Comparison of ENCODE assay signal across 14 mouse cellular contexts in the genomic region with DNA sequence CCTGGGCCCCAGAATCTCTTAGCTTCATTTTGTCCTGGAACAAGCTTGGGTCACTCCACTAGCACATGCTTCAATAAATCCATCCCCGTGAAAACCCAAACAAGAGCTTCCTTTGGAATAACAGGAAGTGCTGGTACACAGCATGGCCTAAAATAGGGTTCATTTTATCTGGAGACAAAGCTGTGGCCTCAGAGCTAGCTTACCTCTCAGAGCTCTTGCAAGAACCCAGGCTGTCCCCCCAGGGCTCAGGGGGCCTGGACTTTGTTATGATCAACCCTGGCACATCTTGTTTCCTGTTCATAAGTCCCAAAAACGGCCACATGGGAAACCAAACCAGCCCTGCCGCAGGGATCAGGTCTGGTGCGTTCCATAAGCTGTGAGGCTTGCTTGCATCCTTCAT.
DNase-seq lines count a peak whose midpoint lies in the region; ATAC-seq and TF ChIP-seq lines count a peak whose summit lies in the region.
"Had no signal": no experiment of that assay in that cellular context is flagged by ENCODE, and none has a peak within 500 bp of the region (broad histone marks: within the 10 kb centered on the region; RNA-seq: fewer than 3 reads in every experiment).

No protein-coding gene starts in this region.

- no peak for TF ChIP-seq POLR2A in limb, embryonic 14.5 days (IDR thresholded peaks at IDR 0.05; ENCODE audit: borderline replicate concordance, extremely low read depth, insufficient read depth, insufficient read length)

- intact Hi-C loops in left cerebral cortex, postnatal 10 days (cut with DNase I), result loop anchor here (10.0 kb wide), 1 partner anchor 197 kb away; no protein-coding TSS in a partner anchor

- H3K27ac ChIP-seq in heart, embryonic 11.5 days (ENCODE audit: low read depth, low read length), result peak overlapping the region; percentile 47
- H3K27ac ChIP-seq in embryonic facial prominence, embryonic 10.5 days (replicated peaks), result peak overlapping the region; percentile 79
- peak overlapping the region; percentile 80 for H3K27ac ChIP-seq in heart, embryonic 13.5 days (replicated peaks)
- H3K27ac ChIP-seq in limb, embryonic 14.5 days (replicated peaks; ENCODE audit: low read depth, low read length), result no peak overlapping the region
- H3K27ac ChIP-seq: forebrain, embryonic 15.5 days; layer of hippocampus, adult 2 months; liver, embryonic 15.5 days had no signal

- no peaks in the 10 kb centered on the region for H3K9me3 ChIP-seq in heart, embryonic 11.5 days (replicated peaks; ENCODE audit: control insufficient read depth, low read length)
- H3K9me3 ChIP-seq in embryonic facial prominence, embryonic 10.5 days, result no peaks in the 10 kb centered on the region
- H3K9me3 ChIP-seq in heart, embryonic 13.5 days, result no peaks in the 10 kb centered on the region
- H3K9me3 ChIP-seq in limb, embryonic 14.5 days (ENCODE audit: control insufficient read depth, low read length), result no peaks in the 10 kb centered on the region
- H3K9me3 ChIP-seq: forebrain, embryonic 15.5 days; liver, embryonic 15.5 days had no signal

- peak overlapping the region; percentile 16; the same call in 1 of the 2 replicates for H3K4me2 ChIP-seq in heart, embryonic 11.5 days
- 0 out of 2 replicates have a peak overlapping the region, but pooled peaks have one; percentile 18 for H3K4me2 ChIP-seq in heart, embryonic 13.5 days
- no peak overlapping the region for H3K4me2 ChIP-seq in limb, embryonic 14.5 days (replicated peaks; ENCODE audit: low read depth, low read length, severe bottlenecking)
- H3K4me2 ChIP-seq: forebrain, embryonic 15.5 days; liver, embryonic 15.5 days had no signal

- no peak overlapping the region for H3K4me3 ChIP-seq in heart, embryonic 11.5 days (ENCODE audit: low read depth, low read length)
- H3K4me3 ChIP-seq in embryonic facial prominence, embryonic 10.5 days, result peak overlapping the region; percentile 30
- no peak overlapping the region for H3K4me3 ChIP-seq in heart, embryonic 13.5 days
- H3K4me3 ChIP-seq in limb, embryonic 14.5 days (replicated peaks; ENCODE audit: low read length), result no peak overlapping the region
- H3K4me3 ChIP-seq: forebrain, embryonic 15.5 days; layer of hippocampus, adult 2 months; liver, embryonic 15.5 days had no signal

- H3K4me1 ChIP-seq in heart, embryonic 11.5 days (ENCODE audit: control insufficient read depth, insufficient read depth, low read length), result peaks cover 91% of the 10 kb centered on the region
- H3K4me1 ChIP-seq in embryonic facial prominence, embryonic 10.5 days, result peaks cover 100% of the 10 kb centered on the region
- peaks cover 100% of the 10 kb centered on the region for H3K4me1 ChIP-seq in heart, embryonic 13.5 days
- peaks cover 34% of the 10 kb centered on the region for H3K4me1 ChIP-seq in limb, embryonic 14.5 days (ENCODE audit: control insufficient read depth, insufficient read depth, low read length)

- no peaks in the 10 kb centered on the region for H3K27me3 ChIP-seq in heart, embryonic 11.5 days (ENCODE audit: control insufficient read depth, insufficient read depth, low read length)
- no peaks in the 10 kb centered on the region for H3K27me3 ChIP-seq in embryonic facial prominence, embryonic 10.5 days (replicated peaks; ENCODE audit: low read depth, poor library complexity, severe bottlenecking)
- no peaks in the 10 kb centered on the region for H3K27me3 ChIP-seq in heart, embryonic 13.5 days (replicated peaks)
- H3K27me3 ChIP-seq in limb, embryonic 14.5 days (ENCODE audit: control insufficient read depth, insufficient read depth, low read length), result no peaks in the 10 kb centered on the region
- H3K27me3 ChIP-seq: forebrain, embryonic 15.5 days; liver, embryonic 15.5 days had no signal

- H3K36me3 ChIP-seq in heart, embryonic 11.5 days (ENCODE audit: control insufficient read depth, insufficient read depth, low read length), result no peaks in the 10 kb centered on the region
- peaks cover 8% of the 10 kb centered on the region for H3K36me3 ChIP-seq in embryonic facial prominence, embryonic 10.5 days (replicated peaks)
- no peaks in the 10 kb centered on the region for H3K36me3 ChIP-seq in heart, embryonic 13.5 days
- H3K36me3 ChIP-seq in limb, embryonic 14.5 days (ENCODE audit: control insufficient read depth, insufficient read depth, low read length), result no peaks in the 10 kb centered on the region
- H3K36me3 ChIP-seq: forebrain, embryonic 15.5 days; liver, embryonic 15.5 days had no signal

- no peak for DNase-seq in heart, postnatal 4 days
- peak; percentile 78 for DNase-seq in embryonic facial prominence, embryonic 10.5 days (ENCODE audit: low spot score)
- no peak for DNase-seq in limb, embryonic 14.5 days (ENCODE audit: low spot score)
- DNase-seq in left cerebral cortex, postnatal 10 days (ENCODE audit: extremely low spot score in 1 of 2, low spot score in 2 of 2), result no peak
- DNase-seq in thymus, postnatal 25 days, result no peak
- DNase-seq in gastrocnemius, adult 8-10 months (ENCODE audit: low spot score in 2 of 2), result no peak
- DNase-seq: cerebellum, adult 9-10 months; right cerebral cortex, postnatal 4 days; thymus, postnatal 4 days had no signal

- 39% methylated on average over 4 of the region's 4 CpGs for WGBS in heart, embryonic 11.5 days (ENCODE audit: insufficient replicate concordance)
- WGBS in embryonic facial prominence, embryonic 10.5 days, result 34% methylated on average over 4 of the region's 4 CpGs
- 28% methylated on average over 4 of the region's 4 CpGs for WGBS in heart, embryonic 13.5 days
- WGBS in limb, embryonic 14.5 days, result 10% methylated on average over 4 of the region's 4 CpGs

- H3K9ac ChIP-seq in heart, embryonic 11.5 days (ENCODE audit: low read depth, low read length), result peak overlapping the region; percentile 22; the same call in 1 of the 2 replicates
- peak overlapping the region; percentile 29; the same call in 1 of the 2 replicates for H3K9ac ChIP-seq in heart, embryonic 13.5 days
- 0 out of 2 replicates have a peak overlapping the region, but pooled peaks have one; percentile 21 for H3K9ac ChIP-seq in limb, embryonic 14.5 days (ENCODE audit: low read depth, low read length, severe bottlenecking)
- H3K9ac ChIP-seq: forebrain, embryonic 15.5 days; liver, embryonic 15.5 days had no signal

- ATAC-seq in heart, embryonic 11.5 days (replicated peaks; ENCODE audit: insufficient number of reproducible peaks, low FRiP score, low TSS enrichment), result no peak
- ATAC-seq in heart, embryonic 13.5 days (ENCODE audit: extremely low read depth, insufficient number of reproducible peaks, low FRiP score, low TSS enrichment), result no peak
- ATAC-seq in limb, embryonic 14.5 days (ENCODE audit: low FRiP score, low read depth), result no peak
- ATAC-seq: forebrain, embryonic 15.5 days had no signal
